Mouse (Mus musculus) urinary bladder, postnatal 36 days (tissue): ENCODE measurements around the gene Ddx55.

ENCODE experiments used
- DNase-seq, 2 experiments: peaks; one replicate each; pipeline ENCODE4 v3.0.0; 2022; ENCODE audit warnings: low spot score in 2 of 2, mixed read lengths in 1 of 2

Ddx55 gene

DNA sequence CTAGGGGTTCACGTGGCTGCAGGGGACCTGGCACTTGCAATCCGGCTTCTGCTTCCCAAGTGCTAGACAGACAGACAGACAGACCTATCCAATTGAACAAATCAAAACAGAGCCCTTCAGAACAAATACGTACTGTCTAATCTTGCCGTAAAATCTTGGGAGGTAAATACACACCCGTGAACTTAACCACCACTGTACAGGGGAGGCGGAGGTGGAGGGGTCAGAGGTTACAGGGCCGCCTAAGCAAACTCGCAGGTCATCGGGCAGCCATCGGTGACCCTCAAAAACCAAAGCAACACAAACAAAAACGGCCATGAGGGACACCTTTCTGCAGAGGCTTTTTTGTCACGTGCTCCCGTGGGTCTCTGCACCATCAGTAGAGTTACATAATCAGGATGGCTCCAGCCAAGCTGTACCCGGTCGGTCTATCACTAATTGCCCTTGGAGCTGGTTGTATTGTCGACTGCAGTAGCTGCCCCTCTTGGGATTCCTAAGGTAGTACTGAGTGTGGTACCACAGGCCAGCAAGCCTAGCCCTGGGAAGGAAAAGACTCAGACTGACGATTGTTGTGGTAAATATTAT is 52.5 kb downstream of the Ddx55 start:
- DNase-seq, result no peak

DNA sequence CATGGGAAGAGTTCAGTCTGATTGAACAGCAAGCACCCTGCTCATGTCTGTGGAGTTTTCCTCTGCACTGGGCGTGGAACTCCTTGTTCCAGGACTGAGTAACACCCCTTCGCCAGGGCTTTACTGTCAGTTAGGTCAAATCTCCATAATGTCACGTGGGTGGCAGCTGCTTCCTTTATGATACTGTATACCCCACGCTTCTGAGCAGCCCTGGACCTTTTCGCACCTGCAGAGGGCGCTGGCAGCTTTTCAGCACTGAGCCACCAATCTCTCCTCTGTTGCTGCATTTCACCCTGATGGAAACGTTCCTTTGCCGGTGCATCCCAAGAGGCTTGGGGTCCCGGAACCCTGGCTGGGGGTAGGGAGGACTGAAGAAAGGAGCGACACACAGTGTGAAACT is 58.3 kb downstream of the Ddx55 start:
- DNase-seq, result no peak

DNA sequence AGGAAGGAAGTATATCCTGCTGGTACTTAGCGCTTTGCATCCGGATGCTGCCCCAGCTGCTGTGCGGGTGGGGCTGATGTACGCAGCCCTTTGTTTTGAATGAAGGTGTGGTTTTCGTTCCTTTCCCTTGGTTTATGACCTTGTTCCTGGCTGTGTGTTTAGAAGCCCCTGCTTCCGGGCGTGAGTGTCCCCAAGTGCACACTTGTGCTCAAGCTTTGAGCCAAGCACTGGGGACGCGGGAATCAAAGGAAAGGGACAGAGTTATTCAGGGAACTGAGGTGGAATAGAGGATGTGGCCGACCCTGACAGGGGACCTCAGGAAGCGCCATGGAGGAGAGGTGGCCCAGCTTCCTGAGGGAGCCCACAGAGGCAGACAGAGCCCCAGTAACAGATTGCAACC is 62.0 kb downstream of the Ddx55 start:
- no peak for DNase-seq

DNA sequence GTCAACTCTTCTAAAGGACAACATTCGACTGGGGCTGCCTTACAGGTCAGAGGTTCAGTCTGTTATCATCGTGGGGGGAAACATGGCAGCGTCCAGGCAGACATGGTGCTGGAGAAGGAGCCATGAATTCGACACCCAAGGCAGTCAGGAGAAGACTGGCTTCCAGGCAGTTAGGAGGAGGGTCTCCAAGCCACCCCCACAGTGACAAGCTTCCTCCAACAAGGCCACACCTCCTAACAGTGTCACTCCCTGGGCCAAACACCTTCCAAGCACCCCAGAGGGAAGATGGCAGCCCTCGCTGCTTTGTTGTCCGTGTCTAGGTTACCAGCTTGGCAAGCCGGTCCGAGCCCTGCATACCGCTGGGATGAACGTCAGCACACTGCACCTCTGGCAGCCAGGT is 66.0 kb downstream of the Ddx55 start:
- DNase-seq, result no peak
